Mouse (Mus musculus) left cerebral cortex, adult 8-10 months (tissue): ENCODE data around the gene Cradd. TPM values are rescaled to one million over a fixed set of nuclear protein-coding genes. Genes with fewer than 3 reads are reported as not detected.

Source experiments
- DNase-seq, 2 experiments: peaks; one replicate each; pipeline ENCODE4 v3.0.0; 2022; ENCODE audit warnings: low spot score in 2 of 2
- total RNA-seq, 4 experiments: library from RNA; stranded (reverse); gene quantifications; 2 replicates each; pipeline ENCODE4 v1.2.4; 2022

Gene Cradd
- total RNA-seq, 4 experiments from 2014 or later = 8.2 to 11.0 (median 9.0) TPM

GRCm38 (mm10) chr10:95164949-95165348 is 159.0 kb downstream of the Cradd start:
- DNase-seq = no peak

GRCm38 (mm10) chr10:95162691-95163374 is 161.1 kb downstream of the Cradd start:
- DNase-seq = no peak

- DNase-seq = no peak
Observed at GRCm38 (mm10) chr10:95159675-95160256, 164.2 kb downstream of the Cradd start.

GRCm38 (mm10) chr10:95156410-95156809 is 167.5 kb downstream of the Cradd start:
- no peak for DNase-seq

- DNase-seq = no peak
Observed at GRCm38 (mm10) chr10:95154675-95155074, 169.3 kb downstream of the Cradd start.

- DNase-seq = no peak
Observed at GRCm38 (mm10) chr10:95153224-95153623, 170.7 kb downstream of the Cradd start.

- DNase-seq = no peak
Observed at GRCm38 (mm10) chr10:95152503-95152989, 171.4 kb downstream of the Cradd start.

GRCm38 (mm10) chr10:95151012-95151768 is 172.7 kb downstream of the Cradd start:
- no peak for DNase-seq

- DNase-seq = no peak
Observed at GRCm38 (mm10) chr10:95149666-95150065, 174.3 kb downstream of the Cradd start.

GRCm38 (mm10) chr10:95148641-95149040 is 175.3 kb downstream of the Cradd start:
- no peak for DNase-seq

GRCm38 (mm10) chr10:95147136-95147901 is 176.6 kb downstream of the Cradd start:
- DNase-seq = no peak

GRCm38 (mm10) chr10:95146491-95146890 is 177.4 kb downstream of the Cradd start:
- DNase-seq = no peak

GRCm38 (mm10) chr10:95145204-95145926 is 178.6 kb downstream of the Cradd start:
- DNase-seq = no peak

GRCm38 (mm10) chr10:95144414-95145130 is 179.4 kb downstream of the Cradd start:
- no peak for DNase-seq

GRCm38 (mm10) chr10:95143446-95144114 is 180.4 kb downstream of the Cradd start:
- DNase-seq = no peak

- DNase-seq = peak; percentile 28 to 58
Observed at GRCm38 (mm10) chr10:95142844-95143435, 181.0 kb downstream of the Cradd start.

GRCm38 (mm10) chr10:95141075-95141474 is 182.9 kb downstream of the Cradd start:
- DNase-seq = no peak

- DNase-seq = no peak
Observed at GRCm38 (mm10) chr10:95140191-95140590, 183.7 kb downstream of the Cradd start.

GRCm38 (mm10) chr10:95139645-95140044 is 184.3 kb downstream of the Cradd start:
- DNase-seq = no peak
